Mouse (Mus musculus) right cerebral cortex, postnatal 10 days (tissue): Measurements from ENCODE around the gene Cobll1.

Experiments
- DNase-seq, 2 experiments: peaks; one replicate each; pipeline ENCODE4 v3.0.0; 2021; ENCODE audit warnings: low spot score in 2 of 2

Gene Cobll1

DNA sequence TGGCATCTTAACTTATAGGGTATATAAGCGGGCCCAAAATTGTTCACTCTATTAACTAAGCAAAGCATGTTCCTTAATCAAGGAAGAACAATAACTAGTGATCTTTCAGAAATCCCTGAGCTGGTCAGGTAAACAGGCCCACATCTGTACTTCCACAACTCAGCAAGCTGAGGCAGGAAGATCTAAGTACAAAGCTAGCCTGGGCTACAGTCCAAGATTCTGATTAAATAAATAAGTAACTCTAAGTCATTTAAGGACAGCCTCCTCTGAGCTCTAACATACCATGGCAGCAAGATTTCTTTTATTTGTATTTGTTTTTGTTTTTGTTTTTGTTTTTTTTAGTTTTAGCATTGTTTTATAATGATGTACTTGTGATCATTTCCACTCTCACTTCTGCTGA, 42.2 kb downstream of the Cobll1 start:
- no peak for DNase-seq

DNA sequence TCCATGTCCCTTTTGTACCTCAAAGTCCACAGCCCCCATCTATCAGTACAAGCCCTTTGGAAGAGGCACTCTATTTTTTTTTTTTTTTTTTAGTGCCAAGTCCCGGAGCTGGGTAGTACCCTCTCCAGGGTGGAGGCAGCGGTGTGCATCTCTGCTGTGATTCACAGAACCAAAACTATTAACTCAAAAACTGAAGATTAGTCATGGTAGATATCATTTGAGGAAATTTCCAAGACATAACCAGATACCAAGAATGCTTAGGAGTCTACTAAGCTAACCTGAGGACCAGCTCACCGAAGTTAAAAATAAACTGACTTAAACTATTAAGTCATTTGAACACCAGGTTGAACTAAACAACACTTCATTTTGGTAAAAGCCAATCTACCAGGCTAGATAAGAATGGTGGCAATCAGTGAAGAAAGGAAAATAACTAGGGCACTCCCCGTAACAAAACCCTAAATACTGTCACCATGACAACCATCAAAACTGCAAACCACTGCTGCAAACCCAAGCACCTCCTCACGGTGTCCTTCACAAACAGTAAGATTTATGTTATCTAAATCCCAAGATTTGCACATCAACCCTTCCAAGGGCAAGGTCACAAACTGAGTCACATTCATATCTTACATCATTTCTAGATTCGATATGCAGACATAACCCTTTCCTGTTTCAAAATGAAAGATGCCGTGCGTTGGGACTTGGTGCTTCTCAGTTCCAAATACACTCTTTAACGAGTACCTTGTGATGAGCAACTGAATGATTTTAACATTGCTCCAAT, 43.8 kb downstream of the Cobll1 start:
- DNase-seq, result no peak

DNA sequence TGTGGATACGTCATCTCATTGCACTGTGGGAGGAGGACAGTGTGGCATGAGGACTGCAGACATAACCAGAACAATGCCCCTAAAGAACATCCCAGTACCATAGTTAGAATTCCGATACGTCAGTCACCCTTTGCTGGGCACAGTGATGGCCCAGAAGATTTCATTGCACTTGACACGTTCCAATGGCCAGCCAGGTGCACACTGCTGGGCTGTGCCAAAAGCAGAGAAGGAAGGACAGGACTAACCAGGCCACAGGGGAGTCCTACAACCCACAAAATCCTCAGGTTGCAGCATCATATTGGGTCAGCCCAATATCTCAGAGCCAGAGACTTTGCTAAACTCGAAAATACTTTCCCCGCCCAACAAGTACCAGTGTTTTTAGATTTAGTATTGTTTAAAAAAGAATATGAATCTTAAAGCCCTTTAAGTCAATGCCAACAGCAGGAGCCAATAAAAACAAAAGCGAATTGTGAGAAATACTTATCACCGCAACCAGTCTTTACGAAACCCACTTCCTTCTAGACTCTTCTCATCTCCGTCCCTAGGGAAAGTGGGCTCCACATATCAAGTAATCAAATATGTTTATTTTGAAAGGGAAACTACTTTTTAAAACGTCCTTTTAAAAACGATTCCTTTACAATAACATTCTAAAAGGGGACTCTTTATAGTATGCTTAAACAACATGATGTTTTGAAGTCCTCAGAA, 46.0 kb downstream of the Cobll1 start:
- no peak for DNase-seq

DNA sequence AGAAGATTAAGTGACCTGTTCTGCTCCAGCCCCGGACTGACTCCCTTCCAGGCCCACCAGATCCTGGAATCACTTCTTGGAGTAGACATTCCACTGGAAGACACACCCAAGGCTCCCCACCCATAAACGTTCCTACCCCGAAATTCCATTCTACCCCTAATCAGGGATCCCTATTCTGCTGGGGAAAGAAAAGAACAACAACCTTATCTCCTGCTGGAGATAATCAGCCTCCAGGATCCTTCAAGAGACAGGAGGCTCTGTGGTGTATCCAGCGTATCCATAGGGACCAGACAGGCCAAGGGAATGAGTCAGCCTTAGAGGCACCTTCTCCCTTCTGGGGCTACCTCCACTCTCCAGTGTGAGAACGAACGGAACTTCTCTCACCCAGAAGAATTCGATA, 47.8 kb downstream of the Cobll1 start:
- no peak for DNase-seq

DNA sequence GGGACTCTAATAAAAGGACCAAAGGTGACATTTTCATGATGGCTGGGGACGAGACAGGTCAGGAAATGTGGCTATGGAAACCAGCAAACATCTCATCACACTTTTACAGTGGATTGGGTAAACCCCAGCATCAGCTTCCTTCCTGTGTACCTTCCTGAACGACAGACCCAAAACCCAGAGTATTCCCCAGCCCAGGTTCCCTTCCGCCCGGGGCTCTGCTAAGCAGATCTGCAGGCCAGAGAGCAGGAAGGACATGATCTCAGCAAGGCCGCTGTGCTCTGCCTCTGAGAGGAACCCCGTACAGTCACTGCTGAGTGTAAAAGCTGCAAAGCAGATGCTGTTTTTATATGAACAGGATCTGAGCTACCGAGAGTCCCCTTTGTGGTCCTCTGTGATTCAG, 49.9 kb downstream of the Cobll1 start:
- DNase-seq, result peak in 1 of 2 experiments; percentile 30

DNA sequence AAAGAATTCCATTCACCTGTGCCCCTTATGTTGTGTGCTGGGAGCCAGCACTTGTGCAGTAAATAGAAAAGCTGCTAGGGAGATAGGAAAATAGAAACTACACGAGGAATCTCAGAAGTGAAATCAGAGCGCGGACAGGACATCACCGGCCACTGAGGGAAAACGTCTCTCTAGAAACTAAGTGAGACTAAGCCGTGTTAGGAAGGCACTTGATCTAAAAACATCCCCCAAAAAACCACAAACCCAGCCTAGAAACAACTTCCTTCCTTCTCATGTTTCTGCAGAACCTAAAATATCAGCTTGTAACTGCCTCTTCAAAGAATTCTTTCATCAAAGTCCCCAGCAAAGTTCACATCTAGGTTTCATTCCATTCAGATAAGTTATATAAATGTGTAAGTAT, 50.6 kb downstream of the Cobll1 start:
- DNase-seq, result no peak

DNA sequence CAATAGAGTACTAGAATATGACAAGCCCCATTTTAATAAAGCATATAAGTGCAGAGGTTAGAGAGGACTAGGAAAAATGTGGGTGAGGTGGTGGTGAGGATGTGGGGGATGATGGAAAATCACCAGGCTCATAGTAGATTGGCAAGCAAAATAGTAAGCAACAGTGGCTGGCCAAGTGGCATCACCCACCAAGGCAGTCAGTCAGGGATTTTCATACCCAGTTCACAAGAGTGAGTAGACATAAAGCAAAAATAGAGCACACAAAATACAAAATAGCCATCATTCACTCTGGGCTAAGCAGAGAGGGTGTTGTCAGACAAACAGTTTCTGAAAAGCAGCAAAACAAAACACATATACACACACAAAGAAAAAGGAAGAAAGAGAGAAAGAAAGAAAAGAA, 51.6 kb downstream of the Cobll1 start:
- DNase-seq, result no peak

DNA sequence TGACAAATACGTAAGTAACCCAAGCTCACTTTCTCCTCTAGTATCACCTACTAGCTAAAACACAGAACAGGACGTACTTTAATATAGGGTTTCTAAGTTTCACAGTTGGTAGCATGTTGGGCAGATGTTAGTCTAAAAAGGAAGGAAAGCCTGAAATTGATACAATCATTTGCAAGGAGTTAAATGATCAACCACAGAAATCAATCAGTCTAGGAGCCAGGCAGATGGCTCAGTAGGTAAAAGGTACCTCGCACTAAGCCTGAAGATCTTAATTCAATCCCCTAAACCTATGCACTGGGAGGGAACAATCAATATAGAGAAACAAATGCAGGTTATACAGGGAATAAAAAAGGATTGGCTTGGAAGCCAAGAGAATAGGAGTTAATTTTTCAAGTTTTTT, 52.0 kb downstream of the Cobll1 start:
- no peak for DNase-seq

DNA sequence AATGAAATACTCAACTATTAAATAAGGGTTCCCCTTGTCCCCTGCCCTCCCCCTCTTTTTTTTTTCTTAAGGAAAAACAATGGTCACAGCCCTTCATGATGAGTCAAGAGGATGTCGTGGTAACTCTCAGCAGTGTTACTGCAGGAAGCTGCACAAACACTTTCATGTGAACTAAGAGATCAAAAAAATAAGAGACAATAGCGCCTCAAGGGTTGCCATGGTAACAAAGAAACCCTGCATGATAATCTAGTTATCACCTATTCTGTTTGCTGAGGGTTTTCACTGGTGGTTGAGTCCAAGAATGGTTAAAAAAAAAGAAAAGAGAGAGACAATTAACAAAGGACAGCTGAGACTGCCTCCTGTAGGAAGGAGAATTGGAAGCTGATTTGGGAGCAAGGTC, 56.5 kb downstream of the Cobll1 start:
- DNase-seq, result peak in 1 of 2 experiments; percentile 28

DNA sequence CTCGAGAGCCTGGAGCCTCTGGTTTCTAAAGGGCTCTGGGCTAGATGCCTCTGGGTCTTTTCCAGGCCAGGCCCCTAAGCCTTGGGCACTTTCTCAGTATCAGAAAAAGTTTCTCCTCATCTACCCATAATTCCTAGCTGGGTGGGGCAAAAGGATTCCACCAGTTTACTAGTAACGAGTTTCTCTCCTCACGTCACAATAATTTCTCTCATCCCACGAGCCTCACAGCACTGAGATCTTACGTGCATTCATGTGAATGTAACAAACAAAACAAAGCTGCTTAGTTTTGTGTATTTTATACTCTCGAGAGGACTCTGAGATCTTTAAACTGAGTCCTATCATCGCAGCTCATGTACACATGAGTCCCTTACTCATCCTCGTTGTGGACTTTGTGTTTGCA, 57.5 kb downstream of the Cobll1 start:
- no peak for DNase-seq

DNA sequence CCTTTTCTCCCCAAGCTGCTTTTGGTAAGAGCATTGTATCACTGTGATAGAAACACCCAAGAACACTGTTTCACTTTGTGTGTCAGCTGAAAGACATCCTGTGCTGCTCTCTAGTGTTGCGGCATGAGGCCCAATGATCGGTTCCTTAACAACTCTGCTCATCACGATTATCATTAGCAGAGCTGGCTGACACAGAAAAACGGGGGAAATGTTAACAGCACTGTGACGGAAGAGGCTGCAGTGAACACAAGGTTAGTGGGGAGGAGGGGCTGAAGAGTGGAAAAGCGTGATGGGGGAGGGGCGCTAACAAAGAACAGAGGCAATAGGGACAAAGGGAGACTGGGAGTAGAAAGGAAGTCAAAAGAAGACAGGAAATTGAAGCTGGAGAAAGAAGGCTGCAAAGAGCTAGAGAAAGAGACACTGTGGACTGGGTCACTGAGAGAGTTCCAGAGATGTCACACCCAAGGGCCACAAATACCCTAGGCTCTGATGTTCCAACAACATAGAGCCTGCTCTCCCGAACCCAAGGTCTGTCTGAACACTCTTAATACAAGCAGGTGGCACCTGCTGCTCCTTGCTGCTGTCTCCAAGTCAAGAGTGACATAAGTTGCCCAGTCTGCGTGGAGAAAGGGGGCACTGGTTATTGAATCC, 58.0 kb downstream of the Cobll1 start:
- no peak for DNase-seq

DNA sequence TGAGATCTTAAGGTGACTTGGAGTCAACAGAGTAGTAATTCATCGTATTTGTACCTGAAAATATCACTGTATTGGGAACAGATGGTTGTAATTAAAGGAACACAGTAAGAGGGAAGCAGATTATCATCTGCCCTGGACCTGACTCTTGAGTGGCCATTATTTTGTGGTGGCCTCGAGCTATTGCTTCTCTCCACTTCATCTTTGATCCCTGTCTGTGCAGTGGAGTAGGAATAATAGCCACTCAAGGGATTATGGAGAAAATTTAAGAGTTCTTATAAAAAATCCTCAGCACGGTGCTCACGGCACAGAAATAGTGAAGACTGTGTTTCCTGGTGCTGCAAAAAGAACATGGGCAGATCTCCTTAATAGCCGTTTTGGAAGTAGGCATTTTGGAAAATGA, 63.6 kb downstream of the Cobll1 start:
- DNase-seq, result no peak

DNA sequence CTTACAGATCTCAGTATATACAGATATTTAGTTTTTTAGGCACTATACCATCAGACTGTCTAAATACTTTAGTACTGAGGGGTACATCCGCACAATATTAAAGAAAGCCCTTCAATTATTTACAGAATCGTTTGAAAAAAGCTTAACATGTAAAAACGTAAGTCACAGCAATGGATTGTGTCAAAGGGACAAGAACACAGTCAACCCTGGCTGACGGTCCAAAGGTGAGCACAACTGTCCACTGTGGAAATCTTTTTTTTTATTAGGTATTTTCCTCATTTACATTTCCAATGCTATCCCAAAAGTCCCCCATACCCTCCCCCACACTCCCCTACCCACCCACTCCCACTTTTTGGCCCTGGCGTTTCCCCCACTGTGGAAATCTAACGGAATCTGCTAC, 67.1 kb downstream of the Cobll1 start:
- DNase-seq, result no peak

DNA sequence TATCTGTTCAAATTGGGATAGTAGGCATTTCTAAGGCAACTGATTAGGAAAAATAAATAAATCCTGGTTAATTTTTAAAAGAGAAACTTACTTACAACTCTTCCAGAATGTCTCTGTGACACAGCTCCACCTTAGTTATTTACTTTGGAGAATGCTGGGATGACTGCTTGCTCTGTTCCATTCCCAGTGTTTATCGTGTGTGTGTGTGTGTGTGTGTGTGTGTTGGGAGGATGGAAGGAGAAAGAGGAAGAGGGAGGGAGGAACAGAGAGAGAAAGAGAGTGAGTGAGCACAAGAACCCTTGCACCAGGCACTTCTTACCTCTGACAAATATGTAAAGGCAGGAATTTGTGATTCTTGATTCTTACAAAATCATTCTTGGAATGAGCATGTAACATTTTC, 67.7 kb downstream of the Cobll1 start:
- DNase-seq, result no peak

DNA sequence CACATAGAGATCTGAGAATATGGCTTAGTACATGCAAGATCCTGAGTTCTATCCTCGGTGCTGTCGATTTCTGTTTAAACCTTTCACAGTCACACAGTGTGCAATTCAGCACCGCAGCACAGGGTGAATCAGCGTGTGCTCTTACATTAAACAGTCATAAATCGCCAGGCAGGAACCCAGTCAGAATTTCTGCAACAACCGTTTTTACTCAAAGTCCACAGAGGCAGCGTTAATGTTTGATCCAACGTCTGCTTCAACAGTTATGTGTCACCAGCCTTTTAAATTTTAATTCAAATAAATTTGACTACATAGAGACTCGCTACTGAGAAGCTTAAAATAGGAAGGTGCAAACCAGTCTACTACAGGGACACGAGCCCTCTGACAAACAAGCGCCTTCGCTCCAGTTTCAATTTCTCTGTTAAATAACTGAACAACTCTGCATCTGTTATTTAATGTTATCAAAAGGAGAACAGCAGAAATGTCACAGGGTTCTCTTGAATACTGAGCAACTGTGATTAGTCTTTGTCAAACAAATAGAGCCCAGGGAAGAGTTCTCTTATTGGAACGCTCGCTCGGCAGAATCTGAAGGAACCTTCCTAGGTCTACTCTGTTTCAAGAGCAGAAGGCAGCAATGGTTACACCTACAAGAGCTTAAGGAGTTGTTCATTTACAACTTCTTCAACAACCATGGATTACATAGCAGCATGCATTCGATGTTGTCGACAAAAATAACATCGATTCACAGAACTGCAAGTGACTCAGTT, 68.3 kb downstream of the Cobll1 start:
- DNase-seq, result no peak

DNA sequence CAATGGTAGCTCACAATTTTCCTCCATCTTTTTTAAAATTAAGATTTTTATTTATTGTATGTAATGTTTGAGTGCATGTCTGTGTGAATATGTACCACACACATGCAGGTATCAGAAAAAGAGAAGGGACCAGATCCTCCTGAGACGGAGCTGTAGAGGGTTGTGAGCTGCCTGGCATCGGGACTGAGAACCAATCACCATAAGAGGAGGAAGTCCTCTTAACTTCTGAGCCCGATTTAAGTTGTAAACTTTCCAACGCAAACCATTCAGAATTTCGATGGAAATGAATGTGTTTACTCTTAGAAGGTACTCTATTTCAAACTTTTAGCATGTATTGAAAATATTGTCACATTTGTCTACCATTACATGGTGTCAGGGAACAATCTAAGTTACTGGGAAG, 68.9 kb downstream of the Cobll1 start:
- DNase-seq, result no peak

DNA sequence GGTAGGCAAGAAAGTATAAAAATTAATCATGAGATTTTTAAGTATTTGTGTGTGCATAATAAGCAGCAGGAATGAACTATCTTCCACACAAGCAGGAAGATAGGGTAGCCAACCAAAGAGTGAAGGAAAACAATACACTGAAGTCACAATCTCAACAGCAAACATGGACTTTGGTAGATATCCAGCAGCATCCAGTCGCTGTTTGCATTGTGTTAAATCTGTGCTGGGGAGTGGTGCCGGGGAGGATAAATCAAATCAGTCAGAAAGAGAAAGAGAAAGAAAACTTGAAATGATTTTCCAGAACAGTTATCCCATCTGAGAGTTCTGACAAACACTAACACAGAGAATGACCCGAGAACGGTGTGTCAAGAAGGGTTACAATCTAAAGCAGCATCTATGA, 75.2 kb downstream of the Cobll1 start:
- DNase-seq, result no peak

DNA sequence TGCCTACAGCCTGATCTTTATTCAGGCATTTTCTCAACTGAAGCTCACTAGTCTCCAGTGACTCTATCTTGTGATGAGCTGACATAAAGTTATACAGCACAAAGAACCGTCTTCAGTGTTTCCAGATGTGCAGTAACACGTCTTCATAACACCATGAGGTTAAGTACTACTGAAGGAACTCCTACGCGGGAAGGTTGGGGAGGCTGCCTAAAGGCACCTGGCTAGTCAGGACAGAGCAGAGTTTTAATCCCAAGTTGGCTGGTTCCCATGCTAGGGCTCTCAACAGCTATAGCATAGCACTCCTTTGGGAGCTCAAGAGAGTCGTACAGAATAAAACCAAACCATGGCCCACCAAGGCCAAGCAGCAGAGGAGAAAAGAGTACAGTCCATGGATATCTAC, 76.6 kb downstream of the Cobll1 start:
- DNase-seq, result no peak

DNA sequence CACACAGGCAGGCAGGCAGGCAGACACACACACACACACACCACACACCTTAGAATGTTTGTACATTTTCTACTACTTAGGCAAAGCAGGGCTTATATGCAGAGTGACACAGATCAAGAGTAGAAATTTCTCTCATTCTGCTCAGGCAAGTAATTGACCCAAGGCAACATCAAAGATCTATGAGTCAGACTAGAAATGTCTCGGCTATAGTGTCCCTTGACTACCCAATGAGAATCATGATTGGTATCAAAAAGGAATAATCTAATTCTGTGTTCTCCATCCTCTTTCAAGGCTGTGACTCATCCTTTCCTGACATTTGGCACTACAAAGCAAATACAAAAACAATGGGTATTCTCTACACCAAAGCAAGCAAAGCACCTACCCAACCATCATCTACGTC, 77.5 kb downstream of the Cobll1 start:
- no peak for DNase-seq

DNA sequence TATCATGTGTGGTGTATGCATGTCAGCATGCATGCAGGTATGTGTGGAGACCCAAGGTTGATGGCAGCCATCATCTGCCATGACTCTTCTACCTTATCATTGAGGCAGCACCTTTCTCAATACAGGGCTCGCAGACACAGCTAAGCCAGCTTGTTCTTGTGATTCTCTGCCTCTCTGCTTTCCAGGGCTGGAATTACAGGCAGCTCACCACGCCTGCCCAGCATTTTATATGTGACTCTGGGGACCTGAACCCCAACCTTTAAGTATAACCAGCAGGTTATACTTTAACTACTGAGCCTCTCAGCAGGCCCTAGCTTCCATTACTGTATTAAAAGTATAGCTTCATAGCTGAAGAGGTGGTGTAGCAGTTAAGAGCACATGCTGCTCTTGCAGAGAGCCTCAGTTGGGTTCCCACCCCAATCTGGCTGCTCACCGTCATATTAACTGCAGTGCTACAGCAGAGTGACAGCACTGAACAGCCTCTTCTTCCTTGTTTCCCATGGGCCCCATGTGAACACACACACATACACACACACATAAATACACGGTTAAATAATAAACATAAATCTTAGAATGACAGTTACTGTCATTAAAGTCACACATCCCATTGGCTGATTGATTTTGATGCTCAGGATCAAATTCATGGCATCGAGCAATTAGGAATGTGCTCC, 81.1 kb downstream of the Cobll1 start:
- DNase-seq, result no peak

DNA sequence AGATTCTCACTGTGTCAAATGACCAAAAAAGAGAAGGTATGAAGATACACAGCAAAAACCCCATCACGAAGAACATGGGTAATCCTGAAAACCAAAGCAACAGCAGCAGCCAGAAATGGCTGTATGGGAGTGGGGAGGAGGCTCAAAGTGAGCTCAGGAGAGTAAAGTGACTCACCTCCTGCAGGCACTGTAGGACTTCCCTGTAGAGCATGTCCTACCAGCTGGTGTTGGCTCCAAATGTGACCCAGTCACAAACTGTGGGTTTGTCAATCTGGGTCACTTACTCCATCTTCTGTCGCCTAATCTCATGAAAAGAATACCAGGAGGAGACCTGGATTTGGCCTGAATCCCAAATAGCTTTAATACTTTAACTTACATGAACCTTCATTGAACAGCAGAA, 81.9 kb downstream of the Cobll1 start:
- no peak for DNase-seq

DNA sequence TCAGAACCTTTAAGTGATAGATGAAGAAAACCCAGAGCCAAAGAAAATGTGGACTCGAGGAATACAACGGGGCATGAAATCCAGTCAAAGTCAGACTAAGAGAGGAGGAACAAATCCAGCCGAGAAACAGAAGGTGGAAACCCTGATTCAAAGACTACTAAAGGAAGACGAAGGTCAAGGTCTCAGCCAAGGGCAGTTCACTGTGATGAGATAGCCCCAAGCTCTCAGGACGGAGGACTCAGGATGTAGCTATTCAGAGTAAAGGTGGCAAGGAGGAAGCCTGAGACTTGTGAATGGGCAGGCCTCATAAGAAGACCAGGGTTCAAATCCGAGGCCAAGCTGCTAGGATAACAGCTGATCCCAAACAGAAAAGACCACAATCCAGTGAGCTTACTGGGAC, 90.3 kb downstream of the Cobll1 start:
- DNase-seq, result no peak
